ENCODE assay signal across 23 mouse cellular contexts in the genomic region with DNA sequence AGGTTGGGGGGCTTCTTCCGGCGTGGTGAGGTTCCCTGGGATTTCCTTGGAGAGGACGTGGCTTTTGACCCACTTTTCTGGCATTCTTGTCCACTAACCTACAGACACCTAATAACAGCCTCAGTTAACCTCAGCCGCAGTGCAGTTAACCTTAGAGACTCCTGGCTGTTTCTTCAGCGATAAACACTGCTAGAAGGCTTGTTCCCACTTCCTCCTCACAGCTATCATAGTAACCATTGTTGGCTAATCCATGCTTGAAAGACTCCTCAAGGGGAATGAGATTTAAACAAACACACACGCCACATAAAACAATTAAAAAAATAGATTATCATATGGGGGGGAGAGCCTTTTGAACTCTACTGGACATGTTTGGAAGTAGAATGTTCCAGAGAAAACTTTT. TPM values are rescaled to one million over a fixed set of nuclear protein-coding genes. Genes with fewer than 3 reads are reported as not detected.
DNase-seq lines count a peak whose midpoint lies in the region; ATAC-seq lines count a peak whose summit lies in the region.
"Had no signal": no experiment of that assay in that cellular context is flagged by ENCODE, and none has a peak within 500 bp of the region (broad histone marks: within the 10 kb centered on the region; RNA-seq: fewer than 3 reads in every experiment).

No protein-coding gene starts in this region.

- ATAC-seq in common myeloid progenitor, adult 5-6 weeks (replicated peaks; ENCODE audit: low read depth, poor library complexity, severe bottlenecking), result peak; percentile 87
- ATAC-seq in granulocyte monocyte progenitor cell, adult 5-6 weeks (replicated peaks; ENCODE audit: poor library complexity, severe bottlenecking), result peak; percentile 78
- ATAC-seq in megakaryocyte progenitor cell, adult 5-6 weeks (replicated peaks; ENCODE audit: poor library complexity), result peak; percentile 83
- ATAC-seq: activated CD4-positive, CD25-positive, alpha-beta regulatory T cell, adult 4 months; CD4-positive, CD25-positive, alpha-beta regulatory T cell, adult 4 months; forebrain, embryonic 13.5 days; forebrain, embryonic 15.5 days; forebrain, postnatal 0 days; Patski had no signal

- DNase-seq in B cell, adult 2 months, result no peak
- no peak for DNase-seq in thymus, postnatal 0 days (ENCODE audit: low spot score)
- no peak for DNase-seq in kidney, adult 11 months
- DNase-seq: adrenal gland, adult 2 months; adrenal gland, postnatal 10 days; adrenal gland, postnatal 25 days; cerebellum, adult 11 months; cerebellum, adult 18-20 months; cerebellum, adult 8-10 months; cerebellum, adult 9-11 months; cerebellum, postnatal 14 days; cerebellum, postnatal 36 days; forebrain, postnatal 0 days had no signal

RNA-seq across cellular contexts. Expression of a gene that starts 58.0 kb away (rescaled TPM):
- total RNA-seq in common myeloid progenitor, adult 5-6 weeks (2017), result not detected in 2 replicates
- not detected in 2 replicates for total RNA-seq in granulocyte monocyte progenitor cell, adult 5-6 weeks (2014; fragmentation: Nextera tagmentation)
- not detected in 2 replicates for total RNA-seq in granulocyte monocyte progenitor cell, adult 5-6 weeks (2017)
- total RNA-seq in megakaryocyte progenitor cell, adult 5-6 weeks (2015), result not detected in 2 replicates
- not detected in 2 replicates for total RNA-seq in megakaryocyte progenitor cell, adult 5-6 weeks (2017)
- polyA plus RNA-seq in thymus, postnatal 0 days (2015; fragmentation: Nextera tagmentation; extraction: Ambion mirVana), result 0.03 and 0.14 TPM in 2 replicates
- total RNA-seq: CH12.LX had no signal
- polyA plus RNA-seq: G1E had no signal
